ENCODE assay signal across 1 mouse cellular context in the genomic region with DNA sequence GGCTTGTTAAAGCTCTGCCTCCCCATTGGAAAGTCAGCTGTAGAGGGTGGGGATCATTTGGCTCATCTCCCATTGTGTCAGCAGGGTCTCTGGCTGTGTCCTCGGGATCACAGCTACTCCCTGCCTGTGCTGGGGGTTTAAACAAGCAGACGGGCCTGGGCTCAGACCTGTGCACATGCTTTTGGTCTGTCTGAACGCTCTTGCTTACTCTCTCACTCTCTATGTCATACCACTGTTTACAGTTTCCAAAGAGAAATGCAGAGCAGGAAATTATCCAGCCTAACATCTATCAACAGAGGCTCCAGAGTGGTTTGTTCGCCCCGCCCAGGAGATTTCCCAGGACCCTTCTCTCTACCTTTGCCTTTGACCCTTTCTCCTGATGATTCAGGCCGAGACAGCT.
TF ChIP-seq lines count a peak whose summit lies in the region.

No protein-coding gene starts in this region.

TF ChIP-seq in CH12.LX, 34 proteins besides CTCF, POLR2A, EP300 and RAD21:
- TF ChIP-seq ZNF384 (IDR thresholded peaks at IDR 0.05; ENCODE audit: low read depth, low read length) (no peak), SIN3A (IDR thresholded peaks at IDR 0.05; ENCODE audit: low read length) (no peak), ELF1 (IDR thresholded peaks at IDR 0.05; ENCODE audit: low read depth, low read length) (no peak), TBP (conservative IDR thresholded peaks at IDR 0.05; ENCODE audit: low read depth, low read length) (no peak)
